Mouse (Mus musculus) spleen, adult 2 months (tissue): ENCODE data around the gene Gm10643.

Experiments
- CTCF ChIP-seq: fragments of 200-500 bp; IDR thresholded peaks from 2 replicates; pipeline ENCODE4 v1.5.1; 2011; ENCODE audit warnings: mild to moderate bottlenecking, inconsistent platforms; ENCODE audit not compliant: insufficient read depth, insufficient read length, insufficient replicate concordance; ENCODE audit errors: extremely low read depth
- POLR2A ChIP-seq: fragments of 200-500 bp; IDR thresholded peaks from 2 replicates; pipeline ENCODE4 v1.6.1; 2011; ENCODE audit warnings: low read depth, low read length, inconsistent platforms

- no peak for TF ChIP-seq CTCF
- TF ChIP-seq POLR2A: no peak
Measured at GRCm38 (mm10) chr8:84052746-84053145, 12.2 kb downstream of the Gm10643 start.
